Mouse (Mus musculus) kidney, adult 8-10 months (tissue): Measurements from ENCODE around the gene Ptgr1.

Experiments used
- DNase-seq, 2 experiments: peaks; one replicate each; pipeline ENCODE4 v3.0.0; 2022

Gene Ptgr1

DNA sequence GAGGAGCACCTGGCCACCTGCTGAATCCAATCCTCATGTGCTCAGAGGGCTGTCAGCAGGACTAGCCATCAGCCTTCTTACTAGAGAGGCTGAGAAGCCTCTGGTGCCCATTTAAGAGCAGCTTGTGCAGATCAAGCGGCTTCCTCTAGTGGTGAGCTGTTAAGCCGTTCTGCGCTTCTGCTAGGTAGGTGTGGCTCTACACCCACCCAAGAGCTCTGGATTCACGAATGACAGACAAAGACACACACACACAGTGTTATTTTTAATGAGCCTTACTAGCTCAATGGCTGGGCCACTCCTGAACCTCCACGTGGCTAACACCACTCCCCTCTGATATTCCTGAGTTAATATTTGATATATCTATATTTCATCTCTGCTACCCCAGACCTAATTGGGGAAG lies 61.3 kb downstream of the Ptgr1 start:
- DNase-seq: no peak

DNA sequence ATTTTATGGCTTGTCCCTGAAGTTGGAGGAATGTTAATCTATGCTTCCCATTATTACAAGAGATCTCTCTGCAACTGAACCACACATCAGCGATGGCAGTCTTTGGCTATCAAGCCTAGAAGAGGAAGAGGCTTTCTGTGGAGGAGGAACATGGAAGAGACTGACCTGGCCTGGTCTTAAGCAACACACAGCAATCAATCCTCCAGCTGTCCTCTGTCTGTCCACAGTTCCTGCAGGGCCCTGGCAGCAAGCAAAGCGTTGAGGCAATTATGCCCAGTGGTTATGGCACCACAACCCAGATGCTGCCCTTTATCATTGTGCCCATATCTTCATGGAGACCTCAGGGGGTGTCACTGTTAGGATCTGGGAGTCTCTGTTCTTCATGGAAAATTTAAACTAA lies 63.0 kb downstream of the Ptgr1 start:
- no peak for DNase-seq
